Mouse (Mus musculus): ENCODE measurements around the gene Itga9.

Itga9 gene

GRCm38 (mm10) chr9:118653436-118653835 is 46.9 kb downstream of the Itga9 start:
- DNase-seq (ENCODE audit: low spot score), result peak; percentile 80

- DNase-seq (ENCODE audit: low spot score), result peak; percentile 89
Measured at GRCm38 (mm10) chr9:118654969-118655368, 48.5 kb downstream of the Itga9 start.

DNA sequence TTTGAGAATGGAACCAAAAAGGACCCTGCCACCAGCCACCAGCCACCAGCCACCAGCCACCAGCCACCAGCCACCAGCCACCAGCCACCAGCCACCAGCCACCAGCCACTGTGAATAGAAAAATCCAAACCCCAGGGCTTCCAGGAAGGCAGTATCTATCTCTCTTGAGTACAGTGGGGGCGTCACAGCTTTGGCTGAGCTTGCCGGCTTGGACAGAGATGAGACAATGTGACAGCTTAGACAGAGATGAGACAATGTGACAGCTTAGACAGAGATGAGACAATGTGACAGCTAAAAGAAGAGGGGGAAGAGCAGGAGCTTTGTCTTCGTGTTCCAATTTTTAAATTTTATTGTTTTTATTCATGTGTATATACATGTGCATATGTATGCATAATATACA is 49.2 kb downstream of the Itga9 start:
- DNase-seq (ENCODE audit: low spot score), result no peak

- DNase-seq (ENCODE audit: low spot score), result no peak
Measured at GRCm38 (mm10) chr9:118658159-118658558, 51.7 kb downstream of the Itga9 start.

- no peak for DNase-seq (ENCODE audit: low spot score)
Measured at GRCm38 (mm10) chr9:118659809-118660208, 53.3 kb downstream of the Itga9 start.

DNA sequence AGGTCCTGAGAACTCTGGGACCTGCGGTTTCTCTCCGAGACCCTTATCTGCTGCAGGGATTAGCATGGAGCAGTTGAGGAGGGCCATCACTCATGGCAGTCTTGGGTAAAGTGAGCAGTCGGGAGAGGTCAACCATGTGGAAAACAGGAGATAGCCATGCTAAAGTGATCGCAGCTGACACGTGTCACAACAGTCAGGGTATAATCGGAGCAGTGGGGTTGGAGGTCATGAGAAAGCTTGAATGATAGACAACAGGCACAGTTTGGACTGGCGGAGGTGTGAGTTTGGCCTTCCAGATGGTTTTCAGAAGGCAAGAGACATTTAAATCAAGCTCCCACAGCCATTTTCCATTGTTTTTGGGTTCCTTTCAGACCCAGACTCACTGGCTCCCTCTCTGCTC is 53.8 kb downstream of the Itga9 start:
- DNase-seq (ENCODE audit: low spot score), result peak; percentile 76

GRCm38 (mm10) chr9:118662026-118662425 is 55.5 kb downstream of the Itga9 start:
- no peak for DNase-seq (ENCODE audit: low spot score)

- no peak for DNase-seq (ENCODE audit: low spot score)
Measured at GRCm38 (mm10) chr9:118662476-118662875, 56.0 kb downstream of the Itga9 start.

DNA sequence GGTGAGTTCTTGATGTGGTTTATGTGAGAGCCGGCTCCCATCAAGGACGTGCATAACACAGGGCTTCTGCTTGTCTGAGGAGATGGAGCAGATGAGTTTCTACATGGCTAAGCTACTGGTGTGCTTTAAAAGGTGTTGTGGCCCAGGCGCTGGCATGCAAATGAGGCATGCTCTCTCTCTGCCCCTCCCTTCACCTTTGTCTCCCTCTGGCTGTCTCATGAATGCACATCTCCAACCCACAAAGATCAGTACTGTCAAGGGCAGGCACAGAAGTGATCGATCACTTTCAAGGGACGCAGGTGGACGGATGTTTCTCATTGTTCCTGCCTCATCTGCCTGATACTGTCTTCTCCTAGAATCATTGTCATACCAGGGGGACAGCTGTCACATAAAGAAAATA is 57.4 kb downstream of the Itga9 start:
- no peak for DNase-seq (ENCODE audit: low spot score)

- no peak for DNase-seq (ENCODE audit: low spot score)
Measured at GRCm38 (mm10) chr9:118666069-118666468, 59.6 kb downstream of the Itga9 start.

DNA sequence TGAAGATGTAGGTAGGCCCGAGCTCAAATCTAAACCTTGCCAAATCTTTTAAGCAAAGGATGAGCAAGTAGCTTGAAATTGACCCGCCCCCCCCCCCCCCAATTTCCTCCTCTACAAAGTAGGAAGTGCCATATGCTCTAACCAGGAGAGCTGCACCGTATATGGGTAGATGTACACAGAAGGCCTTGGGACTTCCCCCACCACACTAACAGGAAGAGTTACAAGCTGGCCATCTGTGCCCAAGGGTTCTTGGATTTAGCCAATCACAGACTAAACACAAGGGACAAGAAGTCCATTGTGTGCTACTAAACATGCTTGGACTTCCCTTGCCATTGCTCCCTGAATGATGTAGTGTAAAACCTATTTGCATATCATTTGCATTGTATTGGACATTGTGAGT is 63.2 kb downstream of the Itga9 start:
- no peak for DNase-seq (ENCODE audit: low spot score)

DNA sequence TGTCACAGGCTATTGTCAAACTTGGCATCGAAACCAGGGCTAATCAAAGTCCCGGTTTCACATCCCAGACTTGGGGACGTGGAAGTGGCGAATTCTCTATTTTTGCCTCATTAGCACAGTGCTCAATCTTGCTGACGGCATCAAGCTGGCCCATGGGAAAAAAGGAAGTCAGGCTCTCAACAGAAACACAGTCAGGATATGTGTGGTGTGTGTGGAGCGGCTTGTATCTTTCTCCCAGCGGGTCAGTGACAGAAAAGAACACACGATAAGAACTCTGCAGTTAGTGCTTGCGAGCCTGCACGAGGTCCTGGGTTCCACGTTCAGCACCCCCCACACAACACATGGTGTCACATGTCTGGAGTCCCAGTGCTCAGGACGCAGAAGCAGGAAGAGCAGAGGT is 67.8 kb downstream of the Itga9 start:
- no peak for DNase-seq (ENCODE audit: low spot score)

DNA sequence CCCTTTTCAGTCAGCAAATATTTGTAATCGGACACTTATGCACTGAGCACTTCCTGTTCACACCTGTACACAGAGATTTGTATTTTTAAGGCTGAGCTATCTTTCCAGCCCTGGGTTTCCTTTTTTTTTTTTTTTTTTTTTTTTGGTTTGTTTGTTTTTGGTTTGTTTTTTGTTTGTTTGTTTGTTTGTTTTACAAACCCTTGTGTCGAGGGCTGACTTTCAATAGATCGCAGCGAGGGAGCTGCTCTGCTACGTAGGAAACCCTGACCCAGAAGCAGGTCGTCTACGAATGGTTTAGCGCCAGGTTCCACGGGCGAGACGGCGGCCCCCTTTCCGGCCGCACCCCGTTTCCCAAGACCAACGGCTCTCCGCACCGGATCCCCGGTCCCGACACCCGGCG is 68.3 kb downstream of the Itga9 start:
- DNase-seq (ENCODE audit: low spot score), result peak; percentile 50

GRCm38 (mm10) chr9:118675573-118676170 is 69.2 kb downstream of the Itga9 start:
- no peak for DNase-seq (ENCODE audit: low spot score)

GRCm38 (mm10) chr9:118676692-118677091 is 70.2 kb downstream of the Itga9 start:
- no peak for DNase-seq (ENCODE audit: low spot score)

- no peak for DNase-seq (ENCODE audit: low spot score)
Measured at GRCm38 (mm10) chr9:118677349-118677748, 70.9 kb downstream of the Itga9 start.

DNA sequence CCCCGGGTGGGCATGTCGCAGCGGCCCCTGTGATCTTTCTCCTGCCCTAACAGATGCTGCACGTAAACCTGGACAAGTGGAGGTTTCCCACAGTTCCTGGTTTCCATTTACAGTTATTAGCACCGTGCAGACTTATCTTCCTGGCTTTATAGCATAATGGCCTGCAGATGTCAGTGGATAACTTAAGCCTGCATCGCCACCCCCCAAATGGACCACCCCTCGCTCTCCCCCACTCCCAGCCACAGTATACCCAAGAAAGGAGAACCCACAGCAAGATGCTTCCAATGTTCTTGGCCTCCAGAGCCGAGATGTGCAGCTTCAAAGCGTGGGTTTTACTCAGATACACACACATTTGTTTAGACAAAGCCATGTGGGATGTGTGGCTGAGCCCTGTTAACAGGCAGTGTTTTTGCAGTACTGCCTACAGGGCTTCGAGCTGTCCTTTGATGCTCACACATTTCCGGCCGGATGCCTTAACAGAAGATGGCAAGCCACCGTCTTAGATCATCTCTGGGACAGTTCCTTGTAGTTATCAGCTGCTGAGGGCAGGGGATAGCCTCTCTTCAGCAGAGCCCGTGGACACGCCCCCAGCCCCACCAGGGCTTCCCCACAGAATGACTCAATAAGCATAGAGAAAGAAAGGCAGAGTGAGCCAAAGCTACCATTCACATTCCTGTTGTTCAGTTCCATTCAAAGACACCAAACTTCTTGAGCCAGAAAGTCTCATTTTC is 71.7 kb downstream of the Itga9 start:
- peak; percentile 63 for DNase-seq (ENCODE audit: low spot score)

- DNase-seq (ENCODE audit: low spot score), result no peak
Measured at GRCm38 (mm10) chr9:118678759-118679158, 72.3 kb downstream of the Itga9 start.

DNA sequence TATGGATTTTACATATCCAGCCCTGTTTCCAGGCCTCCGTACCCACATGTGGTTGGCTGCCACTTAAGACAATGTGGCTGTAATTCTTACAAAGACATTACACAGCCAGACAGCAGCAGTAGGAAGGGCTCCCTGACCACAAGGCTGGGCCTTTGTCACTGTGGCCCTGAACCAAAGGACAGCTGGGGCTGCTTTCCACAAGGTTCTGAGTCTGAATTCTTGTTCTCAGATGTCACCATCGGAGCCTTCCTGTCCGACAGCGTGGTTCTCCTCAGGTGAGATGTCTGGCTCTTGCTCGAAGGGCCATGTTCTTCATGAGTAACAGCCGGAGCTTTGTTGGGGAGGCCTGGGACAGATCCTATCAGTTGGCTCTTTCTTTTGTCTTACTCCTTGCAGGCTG is 75.0 kb downstream of the Itga9 start:
- no peak for DNase-seq (ENCODE audit: low spot score)

DNA sequence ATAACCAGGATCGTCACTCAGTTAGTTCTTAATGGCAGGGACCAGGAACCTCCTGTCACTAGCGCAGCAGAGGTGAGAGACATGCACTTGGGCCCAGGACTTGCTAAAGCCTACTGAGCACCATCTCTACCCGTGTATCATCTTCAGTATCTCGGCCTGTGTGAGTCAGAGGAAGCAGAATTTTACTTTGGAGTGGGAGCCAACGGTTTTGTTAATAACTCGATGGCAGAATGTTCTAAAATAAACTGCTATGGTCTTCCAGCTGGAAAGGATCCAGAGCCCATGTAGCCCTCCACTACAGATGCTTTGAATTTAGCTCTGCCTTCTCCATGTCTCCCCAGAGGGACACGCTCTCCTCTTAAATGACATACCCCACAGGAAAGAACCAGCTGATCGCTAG is 75.7 kb downstream of the Itga9 start:
- no peak for DNase-seq (ENCODE audit: low spot score)

DNA sequence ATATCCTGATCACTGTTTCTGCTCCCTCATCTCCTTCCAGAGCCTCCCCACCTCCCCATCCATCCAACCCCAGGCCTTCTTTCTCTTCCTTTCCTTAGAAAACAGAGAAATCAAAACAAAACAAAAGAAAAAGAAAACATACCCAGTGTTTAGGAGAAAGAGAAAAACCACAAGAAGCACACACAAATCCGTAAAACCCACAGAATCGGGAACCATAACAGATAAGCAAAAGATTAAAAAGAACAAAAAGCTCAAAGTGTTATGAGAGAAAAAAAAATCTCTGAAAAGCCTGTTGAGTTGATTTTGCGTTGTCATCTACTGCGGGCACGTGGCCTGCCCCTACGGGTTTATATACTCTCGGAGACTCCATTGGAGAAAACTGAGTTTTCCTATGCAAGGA is 77.0 kb downstream of the Itga9 start:
- DNase-seq (ENCODE audit: low spot score), result no peak

- no peak for DNase-seq (ENCODE audit: low spot score)
Measured at GRCm38 (mm10) chr9:118684343-118684742, 77.9 kb downstream of the Itga9 start.

DNA sequence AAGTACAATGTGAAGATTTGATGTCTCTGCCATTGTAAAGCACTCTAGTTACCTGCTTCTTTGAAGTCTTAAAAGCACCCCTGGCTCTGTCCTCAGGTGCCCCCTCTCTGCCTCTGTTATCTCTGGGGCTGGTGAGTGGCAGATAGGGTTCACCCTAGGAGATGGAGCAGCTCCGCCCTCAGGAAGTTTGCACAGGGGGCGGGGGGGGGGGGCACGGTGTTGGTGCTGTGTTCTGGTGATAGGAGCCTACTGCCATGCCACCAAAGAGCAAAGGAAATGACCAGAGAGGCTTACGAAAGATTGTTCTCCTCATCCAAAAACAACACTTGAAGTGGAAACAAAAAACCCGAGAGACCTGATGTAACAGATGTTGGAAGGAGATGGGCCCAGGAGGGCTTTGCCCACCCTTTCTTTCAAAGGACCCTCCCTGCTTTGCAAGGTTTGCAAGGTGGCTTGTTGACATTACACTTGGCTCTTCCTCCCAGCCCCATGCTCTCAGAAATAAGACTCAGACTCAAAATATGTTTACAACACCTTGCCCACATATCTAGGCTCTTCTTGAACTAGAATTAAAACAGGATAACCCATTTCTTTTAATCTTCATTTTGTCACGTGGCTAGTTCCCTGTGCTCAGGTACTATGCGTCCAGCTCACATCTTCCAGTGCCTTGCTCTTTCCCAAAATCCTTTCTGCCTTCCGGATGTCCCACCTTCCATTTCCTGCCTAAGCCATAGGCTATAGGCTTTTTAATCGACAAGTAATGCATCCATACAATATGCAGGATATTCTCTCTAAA is 79.9 kb downstream of the Itga9 start:
- no peak for DNase-seq (ENCODE audit: low spot score)
